Mouse (Mus musculus): Measurements from ENCODE around the gene Meis2. TPM values are rescaled to one million over a fixed set of nuclear protein-coding genes. Genes with fewer than 3 reads are reported as not detected.

The Meis2 gene
- polyA plus RNA-seq, 1 experiment from 2014 or later, result 13.1 TPM

GRCm38 (mm10) chr2:115817959-115818358 is 247.7 kb downstream of the Meis2 start:
- H3K4me1 ChIP-seq (replicated peaks; ENCODE audit: control insufficient read depth, insufficient read depth, low read length), result no peaks in the 10 kb centered on the region
- H3K27me3 ChIP-seq (replicated peaks; ENCODE audit: control insufficient read depth, insufficient read depth, low read length), result no peaks in the 10 kb centered on the region
- H3K36me3 ChIP-seq (ENCODE audit: control insufficient read depth, insufficient read depth), result no peaks in the 10 kb centered on the region
- no peak for TF ChIP-seq CTCF (IDR thresholded peaks at IDR 0.05; ENCODE audit: low read depth)
- WGBS, result 57% methylated on average over 6 of the region's 6 CpGs
- H3K4me3 ChIP-seq (ENCODE audit: low read depth, low read length), result no peak overlapping the region
- no peak overlapping the region for H3K4me2 ChIP-seq (replicated peaks; ENCODE audit: low read depth)
- H3K9ac ChIP-seq (ENCODE audit: low read depth, low read length), result no peak overlapping the region
- H3K9me3 ChIP-seq (ENCODE audit: control insufficient read depth), result no peaks in the 10 kb centered on the region
- ATAC-seq, result no peak
- H3K27ac ChIP-seq (ENCODE audit: low read depth, low read length), result no peak overlapping the region

DNA sequence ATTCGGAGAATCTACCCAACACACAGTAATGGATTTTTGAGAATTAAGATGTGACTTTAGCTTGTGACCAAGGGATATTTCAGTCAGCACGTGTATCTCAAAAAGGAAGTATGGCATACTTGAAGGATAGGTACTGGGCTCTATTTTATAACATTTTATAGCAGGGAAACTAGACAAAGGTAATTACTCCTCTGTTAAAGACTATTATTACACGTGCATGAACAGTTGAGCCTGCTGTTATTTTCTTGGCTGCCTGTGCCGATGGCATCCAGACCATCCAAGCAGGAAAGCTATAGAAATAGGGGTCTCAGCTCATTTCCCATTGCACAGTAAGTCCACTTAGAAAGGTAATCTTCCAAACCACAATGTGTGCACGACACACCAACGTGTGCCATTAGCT is 251.9 kb downstream of the Meis2 start:
- H3K9ac ChIP-seq (ENCODE audit: low read depth, low read length), result no peak overlapping the region
- H3K4me2 ChIP-seq (replicated peaks; ENCODE audit: low read depth), result no peak overlapping the region; the same call in 1 of the 2 replicates
- ATAC-seq, result no peak
- no peak for TF ChIP-seq CTCF (IDR thresholded peaks at IDR 0.05; ENCODE audit: low read depth)
- WGBS, result 45% methylated on average over 6 of the region's 6 CpGs
- no peaks in the 10 kb centered on the region for H3K36me3 ChIP-seq (ENCODE audit: control insufficient read depth, insufficient read depth)
- H3K9me3 ChIP-seq (ENCODE audit: control insufficient read depth), result no peaks in the 10 kb centered on the region
- no peak overlapping the region for H3K4me3 ChIP-seq (ENCODE audit: low read depth, low read length)
- H3K27me3 ChIP-seq (replicated peaks; ENCODE audit: control insufficient read depth, insufficient read depth, low read length), result no peaks in the 10 kb centered on the region
- H3K4me1 ChIP-seq (replicated peaks; ENCODE audit: control insufficient read depth, insufficient read depth, low read length), result no peaks in the 10 kb centered on the region
- no peak overlapping the region for H3K27ac ChIP-seq (ENCODE audit: low read depth, low read length)

DNA sequence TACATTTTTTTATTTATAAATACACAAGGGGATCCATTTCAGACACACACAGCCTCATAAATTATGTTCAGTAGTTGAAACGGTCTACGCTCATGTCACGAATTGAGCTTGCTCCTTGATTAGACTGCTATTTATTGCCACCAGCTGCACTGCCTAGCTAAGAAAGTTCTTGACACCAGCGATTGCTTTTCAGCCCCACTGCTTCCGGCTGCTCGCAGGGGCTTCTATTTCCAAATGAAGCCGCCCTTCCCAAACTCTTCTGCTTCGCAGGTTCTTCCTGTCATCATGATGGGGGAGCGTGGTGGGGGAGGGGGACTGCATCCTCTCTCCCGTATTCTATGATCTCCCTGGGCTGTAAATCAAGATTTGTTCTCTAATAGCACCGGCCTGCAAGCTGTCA is 252.3 kb downstream of the Meis2 start:
- H3K4me1 ChIP-seq (replicated peaks; ENCODE audit: control insufficient read depth, insufficient read depth, low read length), result no peaks in the 10 kb centered on the region
- 22% methylated on average over 11 of the region's 11 CpGs for WGBS
- H3K4me3 ChIP-seq (ENCODE audit: low read depth, low read length), result no peak overlapping the region
- ATAC-seq, result no peak
- H3K9ac ChIP-seq (ENCODE audit: low read depth, low read length), result no peak overlapping the region
- H3K9me3 ChIP-seq (ENCODE audit: control insufficient read depth), result no peaks in the 10 kb centered on the region
- H3K27me3 ChIP-seq (replicated peaks; ENCODE audit: control insufficient read depth, insufficient read depth, low read length), result no peaks in the 10 kb centered on the region
- no peak overlapping the region for H3K27ac ChIP-seq (ENCODE audit: low read depth, low read length)
- H3K36me3 ChIP-seq (ENCODE audit: control insufficient read depth, insufficient read depth), result no peaks in the 10 kb centered on the region
- TF ChIP-seq CTCF (IDR thresholded peaks at IDR 0.05; ENCODE audit: low read depth), result no peak
- H3K4me2 ChIP-seq (replicated peaks; ENCODE audit: low read depth), result no peak overlapping the region; the same call in 1 of the 2 replicates
